Mouse (Mus musculus) heart, embryonic 15.5 days (tissue): ENCODE measurements around the gene Mapkap1. TPM values are rescaled to one million over a fixed set of nuclear protein-coding genes. Genes with fewer than 3 reads are reported as not detected.
A peak's percentile ranks its signal among the peaks of the same experiment; 100 is the strongest.

Experiments
- ATAC-seq: fragments of 200-750 bp; cut with Nextera tagmentation; replicated peaks from 2 replicates; pipeline ENCODE4 v1.8.0; 2017; ENCODE audit warnings: low read depth, moderate TSS enrichment; ENCODE audit not compliant: insufficient number of reproducible peaks, insufficient read depth, low FRiP score
- H3K27ac ChIP-seq: fragments of 300-500 bp; sonication (generic); 2 replicates; pipeline ENCODE4 v1.5.1; 2015; ENCODE audit warnings: mild to moderate bottlenecking, inconsistent platforms
- H3K27me3 ChIP-seq: fragments of 300-500 bp; sonication (generic); 2 replicates; pipeline ENCODE4 v1.6.1; 2015; ENCODE audit warnings: inconsistent platforms
- H3K36me3 ChIP-seq: fragments of 300-500 bp; sonication (generic); 2 replicates; pipeline ENCODE4 v1.6.1; 2015; ENCODE audit warnings: mild to moderate bottlenecking, inconsistent platforms
- H3K4me1 ChIP-seq: fragments of 300-500 bp; sonication (generic); replicated peaks from 2 replicates; pipeline ENCODE4 v1.6.1; 2015; ENCODE audit warnings: inconsistent platforms
- H3K4me2 ChIP-seq: fragments of 300-500 bp; sonication (generic); 2 replicates; pipeline ENCODE4 v1.6.1; 2015; ENCODE audit warnings: inconsistent platforms, mild to moderate bottlenecking, moderate library complexity
- H3K4me3 ChIP-seq: fragments of 300-500 bp; sonication (generic); 2 replicates; pipeline ENCODE4 v1.5.1; 2015; ENCODE audit warnings: mild to moderate bottlenecking, inconsistent platforms
- H3K9ac ChIP-seq: fragments of 300-500 bp; sonication (generic); 2 replicates; pipeline ENCODE4 v1.6.1; 2015; ENCODE audit warnings: mild to moderate bottlenecking, inconsistent platforms
- H3K9me3 ChIP-seq: fragments of 300-500 bp; sonication (generic); replicated peaks from 2 replicates; pipeline ENCODE4 v1.6.1; 2016; ENCODE audit warnings: inconsistent platforms
- WGBS: fragments of 180-500 bp; shearing (Covaris S2); methylation state at CpG from one replicate; pipeline ENCODE4 v1.1.7; 2015; ENCODE audit warnings: mixed read lengths; 5-methylcytosine and 5-hydroxymethylcytosine counted together
- polyA plus RNA-seq: library from polyadenylated mRNA; unstranded; fragments of >200 nt; fragmentation: Nextera tagmentation; extraction: Ambion mirVana; gene quantifications from 2 replicates; pipeline ENCODE4 v1.2.1, GENCODE M21; 2015

Gene Mapkap1
- polyA plus RNA-seq, 1 experiment from 2014 or later = 65.2 TPM

- Histone ChIP-seq H3K4me3 (peak overlapping the region; percentile 60), H3K36me3 (peaks cover 18% of the 10 kb centered on the region; the same call in 1 of the 2 replicates), H3K27ac (peak overlapping the region; percentile 62), H3K4me1 (peaks cover 30% of the 10 kb centered on the region), H3K27me3 (no peaks in the 10 kb centered on the region; the same call in 1 of the 2 replicates), H3K9me3 (no peaks in the 10 kb centered on the region), H3K9ac (peak overlapping the region; percentile 72), H3K4me2 (peak overlapping the region; percentile 94)
- ATAC-seq = peak; percentile 73
- WGBS = 22% methylated on average over 31 of the region's 31 CpGs
Measured at GRCm38 (mm10) chr2:34671385-34672026, 264.9 kb downstream of the Mapkap1 start.

- Histone ChIP-seq H3K9me3 (no peaks in the 10 kb centered on the region), H3K36me3 (peaks cover 42% of the 10 kb centered on the region), H3K27ac (no peak overlapping the region), H3K4me1 (peaks cover 24% of the 10 kb centered on the region), H3K4me3 (no peak overlapping the region), H3K9ac (no peak overlapping the region), H3K4me2 (no peak overlapping the region), H3K27me3 (no peaks in the 10 kb centered on the region; the same call in 1 of the 2 replicates)
- 86% methylated on average over 11 of the region's 11 CpGs for WGBS
- ATAC-seq = no peak
Measured at GRCm38 (mm10) chr2:34673846-34674245, 267.3 kb downstream of the Mapkap1 start.

Other genes starting within 250 kb of the Mapkap1 start
- gene Pbx3, start 33.6 kb upstream of the Mapkap1 start, polyA plus RNA-seq = 16.8 and 18.6 TPM in 2 replicates